Mouse (Mus musculus): ENCODE results near the gene Exoc2.

Exoc2 gene

DNA sequence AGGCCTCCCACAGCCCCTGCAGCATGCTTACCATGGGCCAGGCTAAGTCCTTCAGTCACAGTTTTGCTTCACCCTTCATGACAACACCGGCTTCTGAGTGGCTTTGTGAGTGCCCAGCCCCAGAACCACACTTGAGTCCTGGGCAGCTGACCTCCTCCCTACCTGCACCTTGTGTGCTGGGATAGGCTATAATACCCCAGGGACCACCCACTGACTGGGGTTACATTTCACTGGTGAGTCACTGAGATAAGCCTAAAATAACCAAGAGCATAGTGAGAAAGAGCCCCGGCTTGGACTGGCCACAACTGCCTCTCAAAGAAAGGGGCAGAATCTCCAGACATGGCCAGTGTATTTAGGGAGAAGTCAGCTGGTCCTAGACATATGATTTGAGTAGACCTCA lies 192.0 kb downstream of the Exoc2 start:
- DNase-seq (ENCODE audit: low read depth, low spot score), result no peak

DNA sequence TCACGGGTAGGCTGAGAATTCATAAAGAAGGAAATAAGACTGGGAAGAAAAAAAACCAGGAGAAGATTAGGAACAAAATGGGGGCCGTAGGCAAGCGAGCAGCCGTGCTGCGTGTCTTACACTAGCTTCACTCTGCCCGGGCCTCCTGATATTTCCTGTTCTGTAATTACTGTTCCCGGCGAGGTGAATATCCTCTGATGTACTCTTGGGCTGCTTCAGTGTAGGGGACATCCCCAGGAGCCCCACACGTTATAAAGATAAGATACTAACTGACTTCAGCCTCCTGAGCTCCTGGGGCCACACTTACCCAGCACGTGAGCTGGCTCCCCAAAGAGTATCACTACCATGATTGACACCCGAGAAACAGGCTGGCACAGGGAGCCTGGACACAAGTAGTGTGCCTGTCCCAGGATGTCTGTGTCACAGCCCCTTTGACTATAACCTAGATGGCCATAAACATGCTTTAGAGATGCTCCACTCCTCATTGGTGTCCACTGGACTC lies 196.2 kb downstream of the Exoc2 start:
- no peak for DNase-seq (ENCODE audit: low read depth, low spot score)

DNA sequence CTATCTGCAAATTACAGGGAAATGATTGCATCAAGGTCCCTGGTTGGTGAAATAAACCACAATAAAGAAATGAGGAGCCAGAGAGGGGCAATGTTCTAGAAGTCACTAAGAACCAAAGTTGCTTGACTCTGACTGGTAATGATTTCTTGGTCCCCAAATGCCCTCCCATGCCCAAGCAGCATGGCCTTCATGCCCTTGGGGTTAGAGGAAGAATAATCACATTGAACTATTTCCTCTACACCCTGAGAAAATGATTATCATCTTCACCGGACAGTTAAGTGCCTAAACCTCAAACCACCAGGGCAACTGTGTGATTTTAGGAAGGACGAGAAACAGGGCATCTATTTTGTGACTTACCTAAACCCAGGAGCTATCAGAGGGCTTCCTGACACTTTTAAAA lies 197.9 kb downstream of the Exoc2 start:
- no peak for DNase-seq (ENCODE audit: low read depth, low spot score)

DNA sequence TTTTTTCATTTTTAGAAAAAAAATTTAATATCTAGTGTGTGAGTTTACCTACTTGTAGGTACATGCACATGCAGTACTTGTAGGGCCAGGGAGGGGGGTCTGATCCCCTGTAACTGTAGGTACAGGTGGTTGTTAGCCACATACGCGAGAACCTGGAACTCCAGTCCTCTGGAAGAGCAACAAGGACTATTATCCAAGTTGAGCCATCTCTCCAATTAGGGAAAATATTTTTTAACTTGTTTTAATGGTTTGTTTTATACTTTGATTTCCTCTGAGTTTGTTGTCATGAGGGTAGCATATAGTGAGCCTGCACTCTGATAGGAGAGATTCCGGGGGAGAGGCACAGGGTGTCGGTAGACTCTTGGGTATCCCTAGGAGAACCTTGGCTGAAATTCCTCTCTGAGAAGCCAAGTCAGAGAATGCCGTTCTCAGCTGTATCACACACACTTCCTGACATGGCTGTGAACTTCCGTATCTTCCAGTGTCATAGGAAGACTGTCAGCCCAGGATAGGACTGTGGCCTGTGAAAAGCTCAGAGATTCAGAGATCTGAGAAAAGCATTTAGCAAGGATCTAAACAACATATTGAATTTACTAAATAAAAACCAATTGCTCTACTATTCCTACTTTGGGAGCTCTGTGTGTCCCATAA lies 206.3 kb downstream of the Exoc2 start:
- DNase-seq (ENCODE audit: low read depth, low spot score), result no peak

DNA sequence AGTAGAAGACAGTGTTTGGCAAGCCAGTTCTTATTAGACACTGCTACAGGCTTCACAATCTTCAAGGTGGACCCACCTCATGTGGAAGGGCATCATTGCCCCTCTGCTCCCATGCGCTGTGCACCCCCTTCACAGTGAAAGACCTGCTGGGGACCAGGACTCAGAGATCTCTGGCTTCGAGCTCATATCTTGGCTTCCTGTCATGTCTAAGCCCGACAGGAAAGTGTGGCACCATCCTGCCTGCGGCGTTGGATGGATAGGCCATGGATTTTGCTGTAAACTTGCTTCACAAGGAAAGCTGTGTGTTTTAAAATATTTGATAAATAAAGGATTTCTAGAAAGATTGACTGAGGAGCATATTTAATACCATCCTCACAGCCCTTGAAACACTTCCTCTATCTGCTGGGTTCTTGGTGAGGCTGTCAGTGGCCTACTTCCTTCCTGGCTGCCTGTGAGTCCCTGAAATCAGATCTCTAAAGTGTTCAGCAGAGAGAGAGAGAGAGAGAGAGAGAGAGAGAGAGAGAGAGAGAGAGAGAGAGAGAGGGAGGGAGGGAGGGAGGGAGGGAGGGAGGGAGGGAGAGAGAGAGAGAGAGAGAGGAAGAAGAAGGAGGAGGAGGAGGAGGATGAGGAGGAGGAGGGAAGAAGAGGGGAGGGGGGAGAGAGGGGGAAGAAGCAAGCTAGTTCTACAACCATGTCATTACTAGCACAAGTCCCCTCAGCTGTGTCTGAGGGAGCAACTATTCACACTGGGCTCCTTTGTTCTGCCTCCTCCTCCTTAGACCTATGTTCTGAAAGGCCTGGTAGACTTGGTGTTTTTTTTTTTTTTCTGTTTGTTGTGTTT lies 207.0 kb downstream of the Exoc2 start:
- DNase-seq (ENCODE audit: low read depth, low spot score), result no peak

DNA sequence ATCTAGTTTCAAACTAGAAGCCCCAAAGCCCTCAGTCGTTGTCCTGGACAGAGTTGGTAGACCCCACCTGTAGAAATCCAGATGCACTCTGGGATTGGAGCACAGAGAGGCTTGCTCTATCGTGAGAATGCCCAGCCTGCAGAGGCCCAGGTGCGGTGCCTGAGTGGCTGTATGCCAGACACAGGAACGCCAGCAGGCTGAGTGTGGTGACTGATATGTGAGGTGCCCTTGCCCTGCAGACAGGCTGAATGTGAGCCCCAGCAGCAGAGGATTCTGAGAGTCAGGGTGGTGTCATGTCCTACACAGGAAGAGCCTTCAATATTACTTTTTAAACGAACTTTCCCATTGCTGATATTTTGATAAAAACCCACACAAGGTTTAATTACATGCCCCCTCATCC lies 208.0 kb downstream of the Exoc2 start:
- DNase-seq (ENCODE audit: low read depth, low spot score), result no peak

DNA sequence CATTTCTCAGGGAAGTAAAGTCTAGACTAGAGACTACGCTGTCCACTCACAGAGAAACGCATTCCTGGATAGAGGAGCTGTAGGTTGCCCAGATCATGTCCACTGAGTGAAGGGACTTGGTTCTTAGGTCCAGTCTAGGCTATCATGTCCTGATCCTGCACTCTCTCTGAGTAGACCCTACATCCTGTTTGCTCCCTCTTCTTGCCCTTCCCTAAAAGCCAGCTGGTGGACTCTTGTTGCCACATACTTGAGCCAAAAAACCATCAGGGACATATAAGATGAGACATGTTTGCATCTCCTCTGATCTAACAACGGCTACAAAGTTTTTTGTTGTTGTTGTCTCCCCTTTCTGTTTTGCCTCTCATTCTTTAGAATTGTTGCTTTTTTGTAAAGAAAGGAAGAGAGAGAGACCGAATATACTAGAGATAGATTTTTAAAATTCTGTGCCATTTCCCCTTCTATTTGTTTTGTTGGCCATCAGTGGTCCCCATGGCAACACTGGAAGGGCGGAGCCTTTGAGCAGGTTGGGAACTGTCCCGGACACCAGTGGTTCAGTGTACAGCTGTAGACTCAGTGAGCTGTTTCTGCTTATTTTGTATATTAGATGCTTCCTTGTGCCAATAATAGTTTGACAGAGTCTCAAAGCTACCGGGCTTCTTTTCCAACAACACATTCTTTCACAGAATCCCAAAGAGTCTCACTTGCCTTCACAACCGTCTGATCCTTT lies 209.7 kb downstream of the Exoc2 start:
- no peak for DNase-seq (ENCODE audit: low read depth, low spot score)

Measured in ZHBTc4 (cell line).